Mouse (Mus musculus): ENCODE data around the gene Tmem69.
A peak's percentile ranks its signal among the peaks of the same experiment; 100 is the strongest.

Gene Tmem69

GRCm38 (mm10) chr4:116555413-116556300, at the start of gene Tmem69:
TSS of gene Tmem69 (minus strand) at chr4:116555936.
- DNase-seq = peak; percentile 45 to 57

GRCm38 (mm10) chr4:116596978-116597881, 41.5 kb upstream of the Tmem69 start:
- peak; percentile 47 to 59 for DNase-seq

DNA sequence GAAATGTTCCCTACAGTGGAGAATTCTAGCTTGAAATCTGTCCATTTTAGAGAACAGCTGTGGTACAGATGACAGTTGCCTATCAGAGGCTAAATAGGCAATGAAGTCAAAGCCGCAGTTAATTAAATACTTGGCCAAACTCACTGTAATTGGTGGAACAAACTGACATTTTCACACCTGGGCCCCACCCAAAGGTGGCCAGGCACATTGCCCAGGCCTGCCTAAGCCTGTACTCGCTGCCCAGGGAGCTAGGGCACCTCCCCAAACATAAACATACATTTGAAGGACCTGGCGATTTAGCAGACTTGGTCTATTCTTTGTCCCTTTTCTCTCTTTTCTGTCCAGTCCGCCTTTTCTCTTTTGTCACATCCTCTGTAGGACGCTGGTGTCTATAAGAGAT, 40.6 kb upstream of the Tmem69 start, which contains the start of gene Ccdc17:
Ccdc17 (plus strand) TSS at position 276 of the 400 bp plus-strand sequence.
- no peak for DNase-seq

DNA sequence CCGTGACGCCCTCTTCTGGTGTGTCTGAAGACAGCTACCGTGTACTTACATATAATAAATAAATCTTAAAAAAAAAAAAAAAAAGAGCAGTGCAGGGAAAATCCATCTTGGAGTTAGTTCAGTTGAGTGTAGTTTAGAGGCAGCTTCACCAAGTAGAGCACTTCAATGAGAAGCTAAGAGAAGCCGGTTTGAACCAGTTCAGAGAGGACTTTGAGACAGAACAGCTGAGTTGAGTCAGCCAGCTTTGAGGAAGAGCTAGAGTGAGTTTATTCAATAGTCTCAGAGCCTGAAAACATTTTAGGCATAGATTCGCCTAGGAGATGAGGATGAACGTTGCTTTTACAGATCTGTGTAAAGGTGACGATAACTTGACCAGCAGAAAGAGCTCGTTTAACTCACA, 40.1 kb upstream of the Tmem69 start:
- no peak for DNase-seq

DNA sequence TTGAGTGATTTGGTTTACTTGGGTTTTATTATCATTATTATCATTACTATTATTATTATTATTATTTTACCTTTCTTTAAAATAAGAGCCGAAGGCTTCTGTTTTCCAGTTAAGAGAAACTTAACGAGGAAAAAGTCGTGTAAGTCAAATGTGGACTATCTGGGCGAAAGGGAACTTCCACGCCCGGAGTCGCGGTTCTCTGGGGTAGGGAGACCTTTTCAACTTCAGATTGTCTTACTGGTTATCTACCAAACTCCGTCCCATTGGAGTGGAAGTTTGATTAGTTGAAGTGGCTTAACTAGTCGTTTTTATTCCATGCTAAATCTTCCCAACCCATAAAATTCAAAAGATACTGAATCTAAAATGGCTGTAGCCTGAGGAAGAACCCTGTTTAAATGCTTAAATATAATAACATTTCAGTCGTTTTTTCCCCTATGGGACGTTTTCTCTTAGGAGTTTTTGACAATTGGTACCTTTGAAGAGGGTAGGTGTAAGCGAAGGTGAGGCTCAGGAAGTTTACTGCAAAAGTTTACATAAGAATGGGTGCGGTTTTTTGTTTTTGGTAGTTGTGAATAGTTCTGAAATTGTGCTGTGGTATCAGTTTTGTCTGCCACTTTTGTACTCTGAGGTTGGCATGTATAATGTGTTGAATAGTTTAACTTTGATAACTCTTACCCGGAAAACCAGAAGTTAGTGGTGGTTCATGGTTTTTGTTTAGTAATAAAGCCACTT, 2.6 kb upstream of the Tmem69 start:
- peak in 1 of 2 experiments; percentile 1 for DNase-seq

GRCm38 (mm10) chr4:116557306-116558121, 1.8 kb upstream of the Tmem69 start, which contains the start of gene Gpbp1l1:
TSS of gene Gpbp1l1 (plus strand) at chr4:116557658.
- DNase-seq = peak; percentile 96 to 98

GRCm38 (mm10) chr4:116556561-116557305, 997 bp upstream of the Tmem69 start:
- DNase-seq = peak; percentile 87 to 92

GRCm38 (mm10) chr4:116553035-116553434, 2.7 kb downstream of the Tmem69 start:
- DNase-seq = no peak

DNA sequence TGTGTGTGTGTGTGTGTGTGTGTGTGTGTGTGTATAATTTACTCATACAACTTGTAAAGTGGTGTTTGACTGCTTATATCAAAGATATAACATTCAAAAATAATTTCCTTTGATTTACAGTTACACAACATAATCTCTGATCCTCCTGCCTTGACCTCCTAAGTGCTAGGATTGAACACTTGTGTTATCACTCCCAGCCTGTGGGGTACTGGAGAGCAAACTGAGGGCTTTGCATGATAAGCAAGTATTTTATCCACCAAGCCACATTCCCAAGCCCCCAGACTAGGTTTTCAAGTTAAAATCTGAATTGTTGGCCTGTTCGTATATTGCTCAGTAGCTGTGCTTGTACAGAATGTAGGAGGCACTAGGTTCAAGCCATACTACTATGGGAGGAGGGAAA, 5.3 kb downstream of the Tmem69 start:
- no peak for DNase-seq

DNA sequence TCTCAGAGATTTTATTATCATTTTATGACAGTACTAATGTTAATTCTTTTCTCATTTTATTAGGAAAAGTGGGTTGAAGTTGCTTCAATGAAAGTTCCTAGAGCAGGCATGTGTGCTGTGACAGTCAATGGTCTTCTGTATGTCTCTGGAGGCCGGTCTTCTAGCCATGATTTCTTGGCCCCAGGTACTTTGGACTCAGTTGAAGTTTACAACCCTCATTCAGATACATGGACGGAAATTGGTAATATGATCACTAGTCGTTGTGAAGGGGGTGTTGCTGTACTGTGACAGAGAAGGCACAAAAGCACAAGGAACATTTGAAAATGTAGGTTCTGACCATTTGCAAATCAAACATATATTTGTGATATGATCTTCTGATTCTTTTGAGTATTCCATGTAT, 18.0 kb downstream of the Tmem69 start:
- no peak for DNase-seq

GRCm38 (mm10) chr4:116536351-116536750, 19.4 kb downstream of the Tmem69 start:
- no peak for DNase-seq

DNA sequence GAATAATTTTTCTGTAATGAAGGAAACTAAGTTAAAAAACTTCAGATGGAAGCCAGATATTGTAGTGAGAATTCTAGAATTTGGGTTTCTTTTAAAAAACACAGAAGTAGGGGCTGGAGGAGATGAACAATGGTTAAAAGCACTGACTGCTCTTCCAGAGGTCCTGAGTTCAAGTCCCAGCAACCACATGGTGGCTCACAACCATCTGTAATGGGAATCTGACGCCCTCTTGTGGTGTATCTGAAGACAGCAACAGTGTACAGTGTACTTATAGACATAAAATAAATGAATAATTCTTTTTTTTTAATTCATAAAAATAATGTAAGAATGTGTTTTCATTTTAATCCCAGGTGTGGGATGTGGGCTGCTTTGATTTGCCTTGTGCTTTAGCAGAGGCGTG, 24.6 kb downstream of the Tmem69 start:
- DNase-seq = no peak

- DNase-seq = peak; percentile 94
Measured at GRCm38 (mm10) chr4:116507425-116508218, 48.1 kb downstream of the Tmem69 start, which contains the start of gene Ipp. TSS of gene Ipp (plus strand) at chr4:116507549.

DNA sequence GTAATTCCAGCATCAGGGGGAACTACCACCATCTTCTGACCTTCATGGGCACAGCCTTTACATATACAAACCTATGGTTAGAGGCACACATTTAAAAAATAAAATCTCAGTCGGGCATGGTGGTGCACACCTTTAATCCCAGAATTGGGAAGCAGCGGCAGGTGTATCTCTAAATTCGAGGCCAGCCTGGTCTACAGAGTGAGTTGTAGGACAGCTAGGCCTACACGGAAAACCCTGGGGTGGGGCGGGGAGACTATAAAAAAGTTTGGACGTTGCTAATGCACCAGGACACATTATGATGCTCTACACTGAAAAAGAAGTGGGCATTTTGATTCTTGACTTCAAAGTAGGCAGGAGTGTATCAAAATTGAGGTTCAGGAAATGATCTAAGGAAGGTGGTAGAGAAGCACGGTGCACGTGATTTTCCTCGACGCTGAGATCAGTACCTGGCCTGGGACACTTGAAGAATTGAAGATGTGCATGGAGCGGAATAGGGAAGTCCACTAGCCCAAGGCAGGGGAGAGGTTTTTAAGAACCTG, 48.8 kb downstream of the Tmem69 start:
- DNase-seq = peak in 1 of 2 experiments; percentile 7
